Mouse (Mus musculus): Measurements from ENCODE around the gene D7Ertd443e. TPM values are rescaled to one million over a fixed set of nuclear protein-coding genes. Genes with fewer than 3 reads are reported as not detected.

The D7Ertd443e gene
- polyA plus RNA-seq, 1 experiment from 2014 or later = not detected

- DNase-seq (ENCODE audit: low spot score) = no peak
- no peaks in the 10 kb centered on the region for H3K4me1 ChIP-seq
- no peak overlapping the region for H3K27ac ChIP-seq
- no peaks in the 10 kb centered on the region for H3K27me3 ChIP-seq (ENCODE audit: low read depth, poor library complexity, severe bottlenecking)
- WGBS = 81% methylated on average over 4 of the region's 4 CpGs
- no peaks in the 10 kb centered on the region for H3K9me3 ChIP-seq (replicated peaks)
- no peak overlapping the region for H3K4me3 ChIP-seq
- no peaks in the 10 kb centered on the region for H3K36me3 ChIP-seq
Observed at GRCm38 (mm10) chr7:134272421-134272820, 113.0 kb downstream of the D7Ertd443e start.

- Histone ChIP-seq H3K9me3 (replicated peaks) (no peaks in the 10 kb centered on the region), H3K27ac (no peak overlapping the region), H3K4me3 (no peak overlapping the region), H3K27me3 (ENCODE audit: low read depth, poor library complexity, severe bottlenecking) (no peaks in the 10 kb centered on the region), H3K36me3 (no peaks in the 10 kb centered on the region), H3K4me1 (peaks cover 6% of the 10 kb centered on the region)
- no peak for DNase-seq (ENCODE audit: low spot score)
- WGBS = 85% methylated on average over 4 of the region's 4 CpGs
Observed at GRCm38 (mm10) chr7:134265783-134266182, 119.7 kb downstream of the D7Ertd443e start.

- Histone ChIP-seq H3K27me3 (ENCODE audit: low read depth, poor library complexity, severe bottlenecking) (no peaks in the 10 kb centered on the region), H3K9me3 (replicated peaks) (no peaks in the 10 kb centered on the region), H3K36me3 (no peaks in the 10 kb centered on the region), H3K4me3 (no peak overlapping the region), H3K27ac (no peak overlapping the region), H3K4me1 (peaks cover 6% of the 10 kb centered on the region)
- peak; percentile 77 for DNase-seq (ENCODE audit: low spot score)
- WGBS = 45% methylated on average over 4 of the region's 4 CpGs
Observed at GRCm38 (mm10) chr7:134263146-134263906, 122.1 kb downstream of the D7Ertd443e start.

GRCm38 (mm10) chr7:134261003-134261701 lies 124.3 kb downstream of the D7Ertd443e start:
- peaks cover 6% of the 10 kb centered on the region for H3K4me1 ChIP-seq
- WGBS = 60% methylated on average over 4 of the region's 4 CpGs
- no peak overlapping the region for H3K27ac ChIP-seq
- H3K36me3 ChIP-seq = no peaks in the 10 kb centered on the region
- H3K4me3 ChIP-seq = no peak overlapping the region
- DNase-seq (ENCODE audit: low spot score) = no peak
- H3K9me3 ChIP-seq (replicated peaks) = no peaks in the 10 kb centered on the region
- no peaks in the 10 kb centered on the region for H3K27me3 ChIP-seq (ENCODE audit: low read depth, poor library complexity, severe bottlenecking)

GRCm38 (mm10) chr7:134250273-134250870 lies 135.1 kb downstream of the D7Ertd443e start:
- Histone ChIP-seq H3K4me3 (no peak overlapping the region), H3K4me1 (peaks cover 5% of the 10 kb centered on the region; the same call in 1 of the 2 replicates), H3K36me3 (no peaks in the 10 kb centered on the region), H3K27ac (no peak overlapping the region), H3K27me3 (ENCODE audit: low read depth, poor library complexity, severe bottlenecking) (no peaks in the 10 kb centered on the region), H3K9me3 (replicated peaks) (no peaks in the 10 kb centered on the region)
- DNase-seq (ENCODE audit: low spot score) = no peak
- WGBS = 88% methylated on average over 7 of the region's 7 CpGs

- DNase-seq (ENCODE audit: low spot score) = no peak
- 93% methylated on average over 2 of the region's 2 CpGs for WGBS
- H3K27me3 ChIP-seq (ENCODE audit: low read depth, poor library complexity, severe bottlenecking) = no peaks in the 10 kb centered on the region
- no peaks in the 10 kb centered on the region for H3K36me3 ChIP-seq
- no peaks in the 10 kb centered on the region for H3K9me3 ChIP-seq (replicated peaks)
- no peak overlapping the region for H3K27ac ChIP-seq
- peaks cover 5% of the 10 kb centered on the region; the same call in 1 of the 2 replicates for H3K4me1 ChIP-seq
- H3K4me3 ChIP-seq = no peak overlapping the region
Observed at GRCm38 (mm10) chr7:134248041-134248440, 137.4 kb downstream of the D7Ertd443e start.

- Histone ChIP-seq H3K36me3 (no peaks in the 10 kb centered on the region), H3K27ac (0 out of 2 replicates have a peak overlapping the region, but pooled peaks have one; percentile 19), H3K4me1 (peaks cover 5% of the 10 kb centered on the region; the same call in 1 of the 2 replicates), H3K9me3 (replicated peaks) (no peaks in the 10 kb centered on the region), H3K27me3 (ENCODE audit: low read depth, poor library complexity, severe bottlenecking) (no peaks in the 10 kb centered on the region), H3K4me3 (no peak overlapping the region)
- 45% methylated on average over 5 of the region's 5 CpGs for WGBS
- DNase-seq (ENCODE audit: low spot score) = no peak
Observed at GRCm38 (mm10) chr7:134246624-134247023, 138.8 kb downstream of the D7Ertd443e start.

GRCm38 (mm10) chr7:134242773-134243172 lies 142.7 kb downstream of the D7Ertd443e start:
- no peaks in the 10 kb centered on the region for H3K27me3 ChIP-seq (ENCODE audit: low read depth, poor library complexity, severe bottlenecking)
- 86% methylated on average over 1 of the region's 1 CpGs for WGBS
- no peak overlapping the region for H3K27ac ChIP-seq
- no peaks in the 10 kb centered on the region for H3K36me3 ChIP-seq
- H3K9me3 ChIP-seq (replicated peaks) = no peaks in the 10 kb centered on the region
- H3K4me1 ChIP-seq = peaks cover 5% of the 10 kb centered on the region; the same call in 1 of the 2 replicates
- no peak overlapping the region for H3K4me3 ChIP-seq
- DNase-seq (ENCODE audit: low spot score) = no peak

- DNase-seq (ENCODE audit: low spot score) = no peak
- Histone ChIP-seq H3K9me3 (replicated peaks) (no peaks in the 10 kb centered on the region), H3K4me1 (no peaks in the 10 kb centered on the region; the same call in 1 of the 2 replicates), H3K4me3 (no peak overlapping the region), H3K27me3 (ENCODE audit: low read depth, poor library complexity, severe bottlenecking) (no peaks in the 10 kb centered on the region), H3K36me3 (no peaks in the 10 kb centered on the region), H3K27ac (no peak overlapping the region)
- 90% methylated on average over 4 of the region's 4 CpGs for WGBS
Observed at GRCm38 (mm10) chr7:134241212-134241611, 144.2 kb downstream of the D7Ertd443e start.

- no peaks in the 10 kb centered on the region for H3K4me1 ChIP-seq
- DNase-seq (ENCODE audit: low spot score) = no peak
- no peaks in the 10 kb centered on the region for H3K9me3 ChIP-seq (replicated peaks)
- H3K4me3 ChIP-seq = no peak overlapping the region
- 90% methylated on average over 1 of the region's 1 CpGs for WGBS
- H3K36me3 ChIP-seq = no peaks in the 10 kb centered on the region
- no peaks in the 10 kb centered on the region for H3K27me3 ChIP-seq (ENCODE audit: low read depth, poor library complexity, severe bottlenecking)
- H3K27ac ChIP-seq = no peak overlapping the region
Observed at GRCm38 (mm10) chr7:134240579-134240978, 144.9 kb downstream of the D7Ertd443e start.

- H3K4me3 ChIP-seq = no peak overlapping the region
- H3K4me1 ChIP-seq = no peaks in the 10 kb centered on the region
- WGBS = 96% methylated on average over 3 of the region's 3 CpGs
- H3K27me3 ChIP-seq (ENCODE audit: low read depth, poor library complexity, severe bottlenecking) = no peaks in the 10 kb centered on the region
- H3K27ac ChIP-seq = no peak overlapping the region
- H3K36me3 ChIP-seq = no peaks in the 10 kb centered on the region
- no peaks in the 10 kb centered on the region for H3K9me3 ChIP-seq (replicated peaks)
- no peak for DNase-seq (ENCODE audit: low spot score)
Observed at GRCm38 (mm10) chr7:134238863-134239262, 146.6 kb downstream of the D7Ertd443e start.

- H3K4me1 ChIP-seq = peaks cover 6% of the 10 kb centered on the region
- H3K27ac ChIP-seq = no peak overlapping the region
- H3K36me3 ChIP-seq = no peaks in the 10 kb centered on the region
- DNase-seq (ENCODE audit: low spot score) = no peak
- H3K4me3 ChIP-seq = no peak overlapping the region
- H3K9me3 ChIP-seq (replicated peaks) = no peaks in the 10 kb centered on the region
- 78% methylated on average over 2 of the region's 2 CpGs for WGBS
- H3K27me3 ChIP-seq (ENCODE audit: low read depth, poor library complexity, severe bottlenecking) = no peaks in the 10 kb centered on the region
Observed at GRCm38 (mm10) chr7:134237356-134237755, 148.1 kb downstream of the D7Ertd443e start.

GRCm38 (mm10) chr7:134236727-134237126 lies 148.7 kb downstream of the D7Ertd443e start:
- Histone ChIP-seq H3K9me3 (replicated peaks) (no peaks in the 10 kb centered on the region), H3K27ac (no peak overlapping the region), H3K4me1 (peaks cover 12% of the 10 kb centered on the region), H3K36me3 (no peaks in the 10 kb centered on the region), H3K4me3 (no peak overlapping the region), H3K27me3 (ENCODE audit: low read depth, poor library complexity, severe bottlenecking) (no peaks in the 10 kb centered on the region)
- no peak for DNase-seq (ENCODE audit: low spot score)

Measured in limb, embryonic 10.5 days (tissue).